ENCODE assay signal across 15 mouse cellular contexts in genomic region chr10:92557463-92557862, GRCm38 (mm10).
DNase-seq lines count a peak whose midpoint lies in the region; ATAC-seq lines count a peak whose summit lies in the region.
"Had no signal": no experiment of that assay in that cellular context is flagged by ENCODE, and none has a peak within 500 bp of the region (broad histone marks: within the 10 kb centered on the region; RNA-seq: fewer than 3 reads in every experiment).

No protein-coding gene starts in this region.

- peak overlapping the region; percentile 28; the same call in 1 of the 2 replicates for H3K27ac ChIP-seq in midbrain, embryonic 11.5 days (ENCODE audit: low read depth, low read length)
- no peak overlapping the region for H3K27ac ChIP-seq in midbrain, embryonic 16.5 days (ENCODE audit: low read length)
- H3K27ac ChIP-seq in midbrain, embryonic 13.5 days: peak overlapping the region; percentile 74
- H3K27ac ChIP-seq: gastrocnemius, adult 2 months; kidney, postnatal 0 days; stomach, postnatal 0 days had no signal

- H3K4me2 ChIP-seq in midbrain, embryonic 11.5 days: no peak overlapping the region
- H3K4me2 ChIP-seq in midbrain, embryonic 16.5 days (ENCODE audit: low read length): no peak overlapping the region
- H3K4me2 ChIP-seq in midbrain, embryonic 13.5 days (replicated peaks): no peak overlapping the region
- H3K4me2 ChIP-seq: heart, embryonic 12.5 days had no signal

- WGBS in midbrain, embryonic 11.5 days: 15% methylated on average over 4 of the region's 4 CpGs
- WGBS in midbrain, embryonic 16.5 days: 22% methylated on average over 4 of the region's 4 CpGs
- WGBS in midbrain, embryonic 13.5 days: 9% methylated on average over 4 of the region's 4 CpGs

- H3K4me3 ChIP-seq in midbrain, embryonic 11.5 days (ENCODE audit: low read depth, low read length): no peak overlapping the region
- no peak overlapping the region for H3K4me3 ChIP-seq in midbrain, embryonic 16.5 days (ENCODE audit: low read depth, low read length)
- no peak overlapping the region for H3K4me3 ChIP-seq in midbrain, embryonic 13.5 days (replicated peaks)
- H3K4me3 ChIP-seq: erythroblast, embryonic 14.5 days; gastrocnemius, adult 2 months; heart, embryonic 12.5 days had no signal

- DNase-seq in embryo, embryonic 10.5 days (ENCODE audit: low spot score): peak; percentile 13
- DNase-seq in embryo, embryonic 10 days (ENCODE audit: low spot score): no peak
- peak; percentile 88 for DNase-seq in midbrain, embryonic 11.5 days (ENCODE audit: low spot score, missing footprints)
- DNase-seq in cerebellum, adult 8-10 months: no peak
- no peak for DNase-seq in layer of hippocampus, postnatal 14 days (ENCODE audit: low spot score in 2 of 2)
- DNase-seq in right cerebral cortex, postnatal 10 days (ENCODE audit: low spot score in 2 of 2): no peak
- DNase-seq: adrenal gland, adult 2 months; gastrocnemius, adult 2 months had no signal

- H3K9ac ChIP-seq in midbrain, embryonic 11.5 days (ENCODE audit: low read length): no peak overlapping the region
- H3K9ac ChIP-seq in midbrain, embryonic 16.5 days (ENCODE audit: low read depth, low read length): no peak overlapping the region
- H3K9ac ChIP-seq in midbrain, embryonic 13.5 days (replicated peaks): no peak overlapping the region
- H3K9ac ChIP-seq: heart, embryonic 12.5 days had no signal

- no peaks in the 10 kb centered on the region for H3K9me3 ChIP-seq in midbrain, embryonic 11.5 days (ENCODE audit: control insufficient read depth, low read length)
- no peaks in the 10 kb centered on the region for H3K9me3 ChIP-seq in midbrain, embryonic 16.5 days (replicated peaks; ENCODE audit: control insufficient read depth, low read length, poor library complexity, severe bottlenecking)
- no peaks in the 10 kb centered on the region for H3K9me3 ChIP-seq in midbrain, embryonic 13.5 days
- H3K9me3 ChIP-seq: heart, embryonic 12.5 days had no signal

- H3K4me1 ChIP-seq in midbrain, embryonic 11.5 days (ENCODE audit: control insufficient read depth, insufficient read depth, low read length): peaks cover 13% of the 10 kb centered on the region
- peaks cover 17% of the 10 kb centered on the region for H3K4me1 ChIP-seq in midbrain, embryonic 16.5 days (ENCODE audit: control insufficient read depth, insufficient read depth, low read length)
- H3K4me1 ChIP-seq in midbrain, embryonic 13.5 days (replicated peaks): peaks cover 30% of the 10 kb centered on the region
- H3K4me1 ChIP-seq: heart, embryonic 12.5 days had no signal

- no peaks in the 10 kb centered on the region for H3K36me3 ChIP-seq in midbrain, embryonic 11.5 days (ENCODE audit: control insufficient read depth, insufficient read depth, low read length)
- no peaks in the 10 kb centered on the region for H3K36me3 ChIP-seq in midbrain, embryonic 16.5 days (ENCODE audit: control insufficient read depth, insufficient read depth, low read length)
- no peaks in the 10 kb centered on the region for H3K36me3 ChIP-seq in midbrain, embryonic 13.5 days
- H3K36me3 ChIP-seq: heart, embryonic 12.5 days had no signal

- peak; percentile 10 for ATAC-seq in midbrain, embryonic 11.5 days (ENCODE audit: low FRiP score)
- no peak for ATAC-seq in midbrain, embryonic 16.5 days
- peak; percentile 7; the same call in 1 of the 2 replicates for ATAC-seq in midbrain, embryonic 13.5 days
- ATAC-seq: Patski had no signal

- H3K27me3 ChIP-seq in midbrain, embryonic 11.5 days (ENCODE audit: control insufficient read depth, insufficient read depth, low read length): no peaks in the 10 kb centered on the region; the same call in 1 of the 2 replicates
- no peaks in the 10 kb centered on the region for H3K27me3 ChIP-seq in midbrain, embryonic 16.5 days (ENCODE audit: control insufficient read depth, insufficient read depth, low read depth, low read length)
- H3K27me3 ChIP-seq in midbrain, embryonic 13.5 days: 0 out of 2 replicates have a peak, but pooled peaks cover 2% of the 10 kb centered on the region
- H3K27me3 ChIP-seq: heart, embryonic 12.5 days; Patski had no signal

Comparison
In these comparisons a context has a peak if more than half of its experiments do, and no peak if none do; other contexts are left out.
1. DNase-seq: peak in embryo, embryonic 10.5 days (single experiment) and midbrain, embryonic 11.5 days (single experiment); none in embryo, embryonic 10 days (single experiment), cerebellum, adult 8-10 months (single experiment), layer of hippocampus, postnatal 14 days (0 of 2) and right cerebral cortex, postnatal 10 days (0 of 2).